Mouse (Mus musculus) bone marrow macrophage, adult 2 months (primary cell): ENCODE results near the gene Nbl1. TPM values are rescaled to one million over a fixed set of nuclear protein-coding genes. Genes with fewer than 3 reads are reported as not detected.

Experiments
- H3K27ac ChIP-seq: 2 replicates; pipeline ENCODE4 v1.5.1; 2012; ENCODE audit warnings: low read depth, low read length; ENCODE audit not compliant: insufficient read depth
- H3K4me1 ChIP-seq: 2 replicates; pipeline ENCODE4 v1.6.1; 2012; ENCODE audit warnings: low read length; ENCODE audit not compliant: control insufficient read depth, insufficient read depth
- H3K4me3 ChIP-seq: 2 replicates; pipeline ENCODE4 v1.5.1; 2012; ENCODE audit warnings: mild to moderate bottlenecking, low read length, moderate library complexity; ENCODE audit not compliant: insufficient read depth
- CTCF ChIP-seq: IDR thresholded peaks from 2 replicates; pipeline ENCODE4 v1.5.1; 2012; ENCODE audit warnings: low read depth, mild to moderate bottlenecking, low read length, moderate library complexity
- POLR2A ChIP-seq: IDR thresholded peaks from 2 replicates; pipeline ENCODE4 v1.6.1; 2012; ENCODE audit warnings: mild to moderate bottlenecking, low read depth, low read length, borderline replicate concordance
- polyA plus RNA-seq: library from polyadenylated mRNA; stranded (reverse); fragments of >200 nt; gene quantifications from 2 replicates; pipeline ENCODE4 v1.2.4, GENCODE M21; 2012; ENCODE audit not compliant: missing spikeins, insufficient read depth, insufficient read length

The Nbl1 gene
- polyA plus RNA-seq, 1 experiment: not detected

DNA sequence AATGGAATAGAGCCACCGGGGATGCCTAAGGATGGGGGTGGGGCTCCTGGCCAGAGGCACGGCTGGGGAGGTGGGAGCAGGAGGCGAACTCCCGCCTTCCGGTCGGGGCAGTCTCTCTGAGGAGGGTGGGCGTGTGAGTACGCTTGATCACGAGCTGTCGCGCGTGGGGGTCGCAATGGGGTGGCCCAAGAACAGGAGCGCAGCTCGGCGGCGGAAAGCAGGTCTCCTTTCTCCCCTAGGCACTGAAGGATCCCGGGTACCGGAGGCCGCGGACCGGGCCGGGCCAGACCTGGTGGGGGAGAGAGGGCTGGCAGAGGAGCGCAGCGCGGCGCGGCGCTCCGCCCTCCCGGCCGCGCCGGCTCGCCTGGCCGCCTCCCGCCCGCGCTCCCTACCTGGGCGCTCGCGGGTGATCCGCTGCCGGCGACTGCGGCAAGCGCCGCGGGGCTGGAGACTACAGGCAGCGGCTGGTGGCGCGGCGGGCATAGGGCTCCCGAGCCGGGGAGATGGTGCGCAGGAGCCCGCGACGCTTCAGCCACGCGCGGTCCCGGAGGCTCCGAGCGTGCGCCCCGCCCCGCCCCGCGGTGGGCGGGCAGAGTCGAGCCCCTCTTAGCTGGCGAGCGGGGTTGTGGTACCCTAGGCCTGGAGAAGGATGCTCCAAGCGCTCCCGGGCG, 17.6 kb downstream of the Nbl1 start, which contains the start of gene Htr6:
Htr6 (minus strand) TSS at position 530 of the 671 bp plus-strand sequence.
- peak within 1 kb of the TSS; percentile 20 for H3K4me3 ChIP-seq
- TF ChIP-seq CTCF (no peak), POLR2A (no peak)
- H3K27ac ChIP-seq: no peak within 1 kb of the TSS
- H3K4me1 ChIP-seq: no peaks in the 10 kb centered on the region

DNA sequence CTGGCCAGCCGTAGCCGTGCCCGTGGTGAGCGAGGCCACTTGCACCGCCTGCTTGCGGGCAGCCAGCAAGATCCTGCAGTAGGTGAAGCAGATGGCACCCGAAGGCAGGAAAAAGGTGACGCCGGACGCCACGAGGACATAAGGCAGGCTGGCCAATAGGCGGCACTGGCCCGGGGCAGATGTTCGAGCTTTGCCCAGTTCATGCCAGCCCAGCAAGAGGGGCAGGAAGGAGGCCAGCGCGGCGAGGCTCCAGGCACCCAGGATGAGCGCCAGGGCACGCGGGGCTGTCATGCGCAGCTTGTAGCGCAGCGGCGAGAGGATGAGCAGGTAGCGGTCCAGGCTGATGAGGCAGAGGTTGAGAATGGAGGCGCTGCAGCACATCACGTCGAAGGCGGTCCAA, 18.7 kb downstream of the Nbl1 start:
- H3K4me1 ChIP-seq: no peaks in the 10 kb centered on the region
- H3K4me3 ChIP-seq: no peak overlapping the region
- no peak for TF ChIP-seq CTCF
- no peak for TF ChIP-seq POLR2A
- no peak overlapping the region for H3K27ac ChIP-seq

DNA sequence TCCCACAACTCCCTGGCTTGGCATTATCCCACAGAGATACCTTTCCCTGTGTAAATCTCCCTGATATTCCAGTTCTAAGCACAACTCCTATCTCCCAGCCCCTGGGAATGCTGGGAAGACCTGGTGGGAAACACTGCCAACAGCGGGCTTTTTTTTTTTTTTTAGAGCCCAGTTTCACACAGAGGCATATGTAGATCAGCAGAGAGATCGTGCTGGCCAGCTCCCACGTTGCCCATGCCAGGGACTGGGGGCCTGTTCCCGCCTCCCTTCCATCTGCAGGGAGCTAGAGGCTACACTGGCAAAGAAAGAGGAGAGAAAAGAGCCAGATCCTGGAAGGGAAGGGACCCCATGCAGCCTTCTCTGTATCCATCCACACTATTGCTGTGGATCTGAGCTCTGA, 24.5 kb downstream of the Nbl1 start:
- TF ChIP-seq POLR2A: no peak
- no peak for TF ChIP-seq CTCF
- Histone ChIP-seq H3K27ac (no peak overlapping the region), H3K4me1 (no peaks in the 10 kb centered on the region), H3K4me3 (no peak overlapping the region)

DNA sequence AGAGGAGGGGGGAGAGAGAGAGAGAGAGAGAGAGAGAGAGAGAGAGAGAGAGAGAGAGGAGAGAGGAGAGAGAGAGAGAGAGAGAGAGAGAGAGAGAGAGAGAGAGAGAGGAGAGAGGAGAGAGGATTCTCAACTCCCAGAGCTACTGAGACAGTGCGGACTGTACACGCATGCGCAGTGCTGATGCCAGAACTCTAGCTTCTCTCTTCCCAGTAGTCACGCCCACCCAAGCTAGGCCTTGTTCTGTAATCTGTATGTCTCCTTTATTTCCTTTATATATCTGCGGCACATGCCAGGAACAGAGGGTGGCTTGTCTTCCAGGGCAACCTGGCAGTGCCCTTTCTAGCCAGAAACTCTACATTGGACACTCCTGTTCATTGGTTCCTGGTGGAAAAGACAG, 28.0 kb downstream of the Nbl1 start:
- no peak overlapping the region for H3K4me3 ChIP-seq
- no peak for TF ChIP-seq POLR2A
- TF ChIP-seq CTCF: no peak
- no peak overlapping the region for H3K27ac ChIP-seq
- no peaks in the 10 kb centered on the region for H3K4me1 ChIP-seq

DNA sequence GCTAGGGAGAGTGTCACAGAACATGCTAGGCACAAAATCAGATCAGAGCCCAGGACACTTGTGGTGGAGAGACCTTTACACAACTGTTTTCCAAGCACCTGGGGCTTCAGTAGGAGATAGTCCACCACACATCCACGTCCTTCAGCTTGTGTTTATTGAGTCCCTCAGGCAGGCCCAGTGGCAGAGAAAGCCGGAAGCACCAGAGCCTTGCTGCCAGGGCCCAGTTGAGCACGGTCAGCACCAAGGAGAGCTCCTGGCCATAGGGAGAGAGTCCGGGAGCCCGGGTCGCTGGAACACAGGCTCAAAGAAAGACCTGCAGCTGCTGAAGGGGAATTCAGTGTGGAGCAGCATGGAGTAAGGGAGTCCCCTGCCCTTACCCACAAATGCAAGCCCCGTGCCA, 33.2 kb downstream of the Nbl1 start:
- no peak overlapping the region for H3K4me3 ChIP-seq
- no peaks in the 10 kb centered on the region for H3K4me1 ChIP-seq
- H3K27ac ChIP-seq: no peak overlapping the region
- TF ChIP-seq CTCF: no peak
- TF ChIP-seq POLR2A: no peak

DNA sequence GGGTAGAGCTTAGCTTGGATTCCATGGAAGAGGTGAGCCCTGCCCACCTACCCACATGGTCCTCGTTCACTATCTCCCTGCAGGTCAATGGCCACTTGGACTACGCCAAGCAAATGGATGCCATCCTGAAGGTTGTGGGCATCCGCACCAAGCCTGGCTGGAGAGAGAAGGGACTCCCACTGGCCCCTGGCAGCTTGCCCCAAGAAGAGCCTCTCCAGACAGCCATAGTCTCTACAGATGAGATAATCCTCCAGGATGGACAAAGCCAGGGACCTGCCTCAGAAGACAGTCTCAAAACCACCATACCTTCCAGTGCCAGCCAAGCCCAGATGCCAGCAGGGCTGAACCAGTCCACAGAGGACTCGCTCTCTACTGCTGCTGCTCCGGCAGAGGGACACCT, 34.8 kb downstream of the Nbl1 start:
- TF ChIP-seq POLR2A: no peak
- no peak for TF ChIP-seq CTCF
- Histone ChIP-seq H3K4me1 (no peaks in the 10 kb centered on the region), H3K4me3 (no peak overlapping the region), H3K27ac (no peak overlapping the region)

DNA sequence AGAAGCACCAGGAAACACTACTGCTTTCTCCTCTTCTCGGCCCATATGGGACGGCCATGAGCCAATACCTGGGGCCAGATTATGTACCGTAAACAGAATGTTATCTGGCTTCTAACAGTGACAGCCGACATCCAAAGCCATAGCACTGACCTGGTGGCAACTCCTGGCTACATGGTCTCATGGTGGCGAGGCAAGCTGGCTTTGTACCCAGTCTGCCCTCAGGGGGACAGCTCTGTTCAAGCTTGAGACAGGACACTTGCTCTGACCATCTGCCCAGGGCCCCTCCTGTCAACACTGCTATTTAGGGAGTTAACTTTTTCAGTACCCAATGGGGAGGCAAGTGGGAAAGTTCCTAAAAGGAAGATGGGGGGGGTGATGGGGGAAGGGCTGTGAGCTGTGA, 35.5 kb downstream of the Nbl1 start:
- TF ChIP-seq POLR2A: no peak
- H3K4me1 ChIP-seq: no peaks in the 10 kb centered on the region

DNA sequence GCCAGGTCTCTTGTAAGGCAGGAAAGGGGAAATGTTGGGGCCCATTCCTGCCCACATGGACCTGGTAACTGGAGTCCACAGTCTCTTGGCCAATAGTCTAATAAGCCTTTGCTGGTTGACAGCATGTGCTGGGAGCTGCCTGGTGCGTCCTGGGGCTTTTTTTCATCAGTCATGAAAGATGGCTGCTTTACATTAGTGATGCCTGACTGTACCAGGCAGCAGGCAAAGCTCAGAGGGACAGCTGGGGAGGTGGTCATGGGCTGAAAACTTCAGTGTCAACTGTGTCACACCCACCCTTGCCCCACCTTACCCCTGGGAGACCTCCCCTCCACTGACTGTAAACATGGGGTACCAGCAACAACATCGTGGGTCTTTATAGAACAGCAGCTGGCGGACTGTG, 37.0 kb downstream of the Nbl1 start:
- no peak overlapping the region for H3K4me3 ChIP-seq
- no peak overlapping the region for H3K27ac ChIP-seq
- 0 out of 2 replicates have a peak, but pooled peaks cover 2% of the 10 kb centered on the region for H3K4me1 ChIP-seq
- no peak for TF ChIP-seq POLR2A
- TF ChIP-seq CTCF: no peak

More for the DNA sequence above, 35.5 kb downstream of the Nbl1 start:
- no peak overlapping the region for H3K27ac ChIP-seq
- H3K4me3 ChIP-seq: no peak overlapping the region

DNA sequence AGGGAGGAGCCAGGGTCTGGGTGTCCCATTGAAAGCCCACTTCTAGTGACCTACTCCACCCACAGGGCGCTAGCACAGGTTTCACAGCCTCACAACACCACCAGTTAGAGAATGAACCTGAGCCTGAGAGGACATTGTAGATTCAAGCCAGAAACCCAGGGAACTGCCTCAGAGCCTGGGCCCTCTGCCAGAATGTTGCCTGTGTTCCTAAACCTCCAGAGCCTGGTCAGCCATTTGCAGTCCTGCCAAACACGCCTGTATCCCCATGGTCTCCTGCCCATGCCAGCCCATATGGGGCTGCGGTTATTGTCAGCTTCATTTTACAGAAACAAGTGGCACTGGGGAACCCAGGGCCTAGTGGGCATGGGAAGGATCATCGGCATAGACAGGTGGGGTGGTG, 37.5 kb downstream of the Nbl1 start:
- Histone ChIP-seq H3K27ac (no peak overlapping the region), H3K4me1 (0 out of 2 replicates have a peak, but pooled peaks cover 2% of the 10 kb centered on the region), H3K4me3 (no peak overlapping the region)
- no peak for TF ChIP-seq CTCF
- TF ChIP-seq POLR2A: no peak

DNA sequence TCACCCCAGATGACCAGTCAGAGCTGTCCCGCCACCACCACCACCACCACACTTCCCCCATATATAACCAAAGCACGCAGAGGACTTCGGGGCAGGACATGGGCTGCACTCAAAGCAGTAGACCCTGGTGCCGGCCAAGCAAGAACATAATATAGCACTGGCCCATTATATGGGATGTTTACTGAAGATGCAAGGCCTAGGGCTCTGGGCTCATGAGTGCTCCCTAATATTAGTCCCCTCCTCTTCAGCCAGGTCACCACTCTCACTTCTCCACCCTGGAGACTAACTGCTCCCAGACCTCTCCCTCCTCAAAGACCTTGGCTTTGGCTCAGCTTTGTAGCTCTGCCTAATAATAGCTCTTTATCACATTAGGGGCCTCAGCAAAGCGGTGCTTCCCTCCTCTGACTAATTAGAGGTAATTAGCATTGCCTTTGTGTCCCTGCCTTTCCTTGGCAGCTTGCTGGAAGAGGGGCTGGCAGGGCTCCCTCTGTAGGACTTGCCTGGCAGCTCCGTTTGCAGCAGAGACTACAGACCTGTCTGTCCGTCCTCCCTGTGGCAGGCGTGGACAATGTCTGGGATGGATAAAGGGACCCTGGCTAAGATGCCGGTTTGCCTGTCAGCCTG, 38.4 kb downstream of the Nbl1 start:
- Histone ChIP-seq H3K27ac (no peak overlapping the region), H3K4me1 (0 out of 2 replicates have a peak, but pooled peaks cover 2% of the 10 kb centered on the region), H3K4me3 (no peak overlapping the region)
- TF ChIP-seq POLR2A: no peak
- TF ChIP-seq CTCF: no peak

DNA sequence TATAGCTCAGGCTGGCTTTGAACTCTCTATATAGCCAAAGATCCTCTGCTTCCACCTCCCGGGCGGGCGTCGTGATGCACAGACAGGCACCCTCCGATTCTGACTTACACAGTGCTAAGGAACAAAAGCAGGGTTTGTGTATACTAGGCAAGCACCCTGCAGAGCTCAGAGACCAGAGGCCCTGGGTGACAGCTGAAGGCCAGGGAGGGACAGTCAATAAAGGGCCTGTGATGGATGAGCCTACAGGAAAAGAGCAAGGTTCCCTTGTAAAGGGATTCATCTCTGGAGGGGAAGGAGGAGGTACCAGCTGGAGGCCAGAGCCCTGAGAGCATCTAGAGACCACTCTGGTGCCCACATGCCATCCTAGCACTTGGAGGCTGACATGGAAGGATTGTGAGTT, 39.4 kb downstream of the Nbl1 start:
- TF ChIP-seq POLR2A: no peak
- no peak for TF ChIP-seq CTCF
- Histone ChIP-seq H3K4me3 (no peak overlapping the region), H3K27ac (no peak overlapping the region), H3K4me1 (0 out of 2 replicates have a peak, but pooled peaks cover 2% of the 10 kb centered on the region)
